Mouse (Mus musculus): ENCODE measurements at regions not wholly inside any gene's neighbourhood (a gene's known extent, or its start where the extent isn't known, plus 50 kb on each side); places are given as distances from the start of the nearest gene placed in this dataset.
"Not testable (repeated sequence)": the region's sequence is repeated elsewhere in the genome, so short reads cannot be mapped to it uniquely, and the experiment has no call there.

GRCm38 (mm10) chr12:15566785-15567109 lies 250.0 kb downstream of the Trib2 start:
- in situ Hi-C loops (cut with MboI, MseI), result no loop called here

DNA sequence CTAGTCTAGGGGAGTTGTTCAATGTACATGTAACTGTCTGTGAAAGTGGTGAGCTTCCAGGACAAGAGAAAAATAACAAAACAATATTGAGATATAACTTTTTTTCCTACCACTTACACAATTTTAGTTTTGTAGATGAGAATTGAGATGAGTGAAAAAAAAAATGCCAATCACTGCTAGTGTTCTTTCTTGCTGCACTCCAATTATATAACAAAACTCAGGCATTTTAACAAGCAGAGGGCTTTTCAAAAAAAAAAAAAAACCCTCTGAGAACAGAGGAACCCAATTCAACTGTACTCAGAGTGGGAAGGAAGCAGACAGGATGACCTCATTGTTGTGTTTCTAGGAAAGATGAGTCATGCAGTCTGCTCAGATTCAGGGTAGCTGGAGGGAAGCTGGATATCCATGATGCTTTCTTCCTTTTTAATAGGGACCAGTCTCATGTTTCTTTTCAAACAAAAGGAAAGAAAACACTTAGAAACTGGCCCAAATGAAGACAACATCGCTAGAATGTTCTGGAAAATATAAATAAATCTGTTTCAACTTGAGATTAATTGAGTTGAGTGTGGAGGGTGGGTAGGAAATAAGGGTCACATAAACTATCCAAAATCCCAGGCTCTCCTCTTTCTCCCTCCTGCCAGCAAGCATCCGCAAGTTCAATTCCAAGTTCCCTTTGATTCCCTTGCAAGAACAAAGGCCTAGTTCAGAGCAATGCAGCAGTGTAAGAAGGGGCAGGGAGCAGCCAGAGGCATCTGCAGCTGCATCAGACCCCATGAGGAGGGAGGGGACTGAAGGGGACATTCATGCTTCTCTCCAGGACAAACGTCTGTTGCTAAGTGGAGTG lies 250.6 kb downstream of the Trib2 start:
- in situ Hi-C loops (cut with MboI, MseI), result no loop called here

- in situ Hi-C loops (cut with MboI, MseI), result no loop called here
Observed at GRCm38 (mm10) chr12:15562826-15563225, 253.9 kb downstream of the Trib2 start.

- in situ Hi-C loops (cut with MboI, MseI), result no loop called here
Observed at GRCm38 (mm10) chr12:15555471-15555870, 261.3 kb downstream of the Trib2 start.

GRCm38 (mm10) chr12:15553681-15554007 lies 263.1 kb downstream of the Trib2 start:
- in situ Hi-C loops (cut with MboI, MseI), result no loop called here

DNA sequence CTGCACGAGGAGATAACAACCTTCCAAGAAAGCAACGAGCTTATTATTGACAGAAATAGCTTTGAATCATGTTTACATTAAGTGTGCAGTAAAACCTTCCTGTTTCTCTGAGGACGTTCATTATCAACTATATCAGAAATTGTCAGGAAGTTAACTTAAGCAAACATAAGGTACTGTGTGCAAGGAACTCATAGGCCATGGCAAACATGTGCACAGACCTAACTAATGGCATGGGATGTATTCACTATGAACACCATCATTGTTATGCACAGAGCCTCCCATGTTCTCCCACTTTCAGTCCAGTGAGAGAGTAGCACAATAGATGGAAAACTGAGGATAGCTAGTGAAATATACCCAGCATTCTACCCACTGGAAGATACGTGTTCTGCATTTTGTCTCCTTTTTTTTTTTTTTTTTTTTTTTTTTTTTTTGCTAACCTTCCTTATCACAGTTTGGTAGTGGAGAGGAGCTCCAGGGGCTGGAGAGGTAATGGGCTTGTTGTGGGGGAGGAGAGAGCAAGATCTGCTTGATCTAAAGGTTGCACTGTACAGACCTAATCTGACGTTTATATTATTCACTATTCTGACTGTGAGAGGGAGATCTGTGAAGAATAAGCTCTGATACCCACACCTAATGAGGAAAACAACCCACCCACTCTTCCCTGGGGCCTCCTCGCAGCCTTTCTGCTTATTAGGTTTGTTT lies 263.6 kb downstream of the Trib2 start:
- in situ Hi-C loops (cut with MboI, MseI), result no loop called here

GRCm38 (mm10) chr12:15552210-15552609 lies 264.5 kb downstream of the Trib2 start:
- in situ Hi-C loops (cut with MboI, MseI), result no loop called here

- in situ Hi-C loops (cut with MboI, MseI), result no loop called here
Observed at GRCm38 (mm10) chr12:15551281-15551900, 265.3 kb downstream of the Trib2 start.

DNA sequence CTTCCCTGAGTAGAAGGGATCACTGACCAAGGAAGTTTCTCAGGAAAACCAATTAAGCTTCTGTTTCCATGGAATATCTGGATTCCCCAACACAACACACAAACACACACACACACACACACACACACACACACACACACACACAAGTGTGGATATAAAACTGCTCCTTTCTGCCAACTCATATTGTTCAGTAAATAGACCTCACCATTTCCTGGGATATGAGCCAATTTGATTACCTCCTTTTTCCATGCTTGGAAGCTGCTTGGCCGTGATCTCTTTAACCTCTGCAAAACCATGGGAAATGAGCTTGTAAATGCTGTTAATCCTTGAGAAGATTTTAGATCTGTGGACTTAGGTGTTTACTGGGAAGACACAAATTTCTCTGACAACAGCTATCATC lies 272.4 kb downstream of the Trib2 start:
- in situ Hi-C loops (cut with MboI, MseI), result loop anchor here in 1 of 2 experiments (25.0 kb wide), 1 partner anchor 968 kb away; no protein-coding TSS in a partner anchor

- in situ Hi-C loops (cut with MboI, MseI), result loop anchor here in 1 of 2 experiments (25.0 kb wide), 1 partner anchor 970 kb away; no protein-coding TSS in a partner anchor
Observed at GRCm38 (mm10) chr12:15542486-15542885, 274.2 kb downstream of the Trib2 start.

GRCm38 (mm10) chr12:15536852-15537368 lies 279.8 kb downstream of the Trib2 start:
- in situ Hi-C loops (cut with MboI, MseI), result loop anchor here (5.0 to 25.0 kb wide), 5 partner anchors 278 to 1098 kb away; partner anchors contain the start of gene Trib2 (in 1 of the 2)

GRCm38 (mm10) chr12:15536247-15536646 lies 280.5 kb downstream of the Trib2 start:
- in situ Hi-C loops (cut with MboI, MseI), result loop anchor here (5.0 to 25.0 kb wide), 5 partner anchors 279 to 1099 kb away; partner anchors contain the start of gene Trib2 (in 1 of the 2)

GRCm38 (mm10) chr12:15535822-15536221 lies 280.9 kb downstream of the Trib2 start:
- in situ Hi-C loops (cut with MboI, MseI), result loop anchor here (5.0 to 25.0 kb wide), 5 partner anchors 279 to 1099 kb away; partner anchors contain the start of gene Trib2 (in 1 of the 2)

GRCm38 (mm10) chr12:15520783-15521407 lies 295.8 kb downstream of the Trib2 start:
- in situ Hi-C loops (cut with MboI, MseI), result no loop called here

- in situ Hi-C loops (cut with MboI, MseI), result no loop called here
Observed at GRCm38 (mm10) chr12:15511994-15512393, 304.7 kb downstream of the Trib2 start.

- in situ Hi-C loops (cut with MboI, MseI), result loop anchor here in 1 of 2 experiments (10.0 kb wide), 2 partner anchors 1547 to 1973 kb away; no protein-coding TSS in a partner anchor
Observed at GRCm38 (mm10) chr12:15507576-15507975, 309.1 kb downstream of the Trib2 start.

- in situ Hi-C loops (cut with MboI, MseI), result no loop called here
Observed at GRCm38 (mm10) chr12:15493640-15494039, 323.1 kb downstream of the Trib2 start.

GRCm38 (mm10) chr12:15472741-15473140 lies 344.0 kb downstream of the Trib2 start:
- in situ Hi-C loops (cut with MboI, MseI), result no loop called here

DNA sequence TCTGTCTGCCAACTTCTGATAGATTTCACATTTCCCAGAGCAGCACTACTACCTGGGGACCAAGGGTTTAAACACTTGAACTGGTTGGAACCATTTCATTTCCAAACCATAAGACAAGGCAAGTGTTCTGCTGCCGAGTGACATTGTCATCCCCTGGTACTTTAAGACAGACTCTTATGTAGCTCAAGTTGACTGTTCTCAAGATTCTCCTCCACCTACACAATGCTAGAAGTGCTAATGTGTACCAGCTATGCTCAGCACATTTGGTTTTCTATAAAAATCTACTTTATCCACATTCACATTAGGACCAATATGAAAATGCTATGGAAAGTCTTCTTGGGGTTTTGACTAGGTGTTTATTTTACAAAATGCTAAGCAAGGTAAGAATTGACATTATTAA lies 357.3 kb downstream of the Trib2 start:
- in situ Hi-C loops (cut with MboI, MseI), result no loop called here

DNA sequence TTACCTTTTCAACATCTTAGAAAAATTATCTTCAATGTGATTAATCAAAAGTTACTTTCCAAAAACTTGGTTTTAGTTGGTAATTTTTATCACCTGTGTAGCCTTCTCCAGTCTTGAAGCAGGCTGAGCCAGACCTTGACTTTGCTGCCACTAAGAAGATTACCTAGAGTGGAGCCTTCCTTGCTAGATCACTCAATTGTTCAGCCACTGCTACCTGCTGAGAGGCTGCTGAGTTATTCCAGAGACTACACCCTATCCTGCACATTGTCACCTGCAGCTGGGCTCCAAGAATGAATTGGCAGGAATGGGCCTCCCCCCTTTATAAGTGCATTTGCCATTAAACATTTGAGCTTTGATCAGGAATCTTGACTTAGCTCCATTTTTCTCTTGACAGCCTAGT lies 360.4 kb downstream of the Trib2 start:
- in situ Hi-C loops (cut with MboI, MseI), result not testable (repeated sequence)

DNA sequence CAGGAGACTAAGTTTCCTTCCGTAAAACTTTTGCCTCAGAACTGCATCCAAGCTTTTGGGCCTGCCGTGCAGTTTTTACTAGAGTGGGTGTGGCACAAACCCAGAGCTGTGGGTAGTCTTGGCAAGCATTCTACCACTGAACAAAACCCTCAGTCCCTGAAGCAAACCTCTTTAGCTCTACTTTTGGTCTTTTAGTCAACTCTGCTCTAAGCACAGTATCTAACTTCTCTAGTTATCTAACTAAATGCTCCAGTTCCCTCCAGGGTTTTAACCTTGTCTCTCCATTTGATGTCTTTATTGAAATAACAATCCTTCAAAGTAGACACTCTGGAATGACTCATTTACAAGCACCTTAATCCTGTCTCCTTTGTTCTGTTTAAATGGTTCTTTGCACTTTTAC lies 361.0 kb downstream of the Trib2 start:
- in situ Hi-C loops (cut with MboI, MseI), result no loop called here
